Mouse (Mus musculus): ENCODE results near the gene Thtpa. TPM values are rescaled to one million over a fixed set of nuclear protein-coding genes. Genes with fewer than 3 reads are reported as not detected.
A peak's percentile ranks its signal among the peaks of the same experiment; 100 is the strongest.

Gene Thtpa
- polyA plus RNA-seq, 1 experiment from 2014 or later = 55.2 TPM

DNA sequence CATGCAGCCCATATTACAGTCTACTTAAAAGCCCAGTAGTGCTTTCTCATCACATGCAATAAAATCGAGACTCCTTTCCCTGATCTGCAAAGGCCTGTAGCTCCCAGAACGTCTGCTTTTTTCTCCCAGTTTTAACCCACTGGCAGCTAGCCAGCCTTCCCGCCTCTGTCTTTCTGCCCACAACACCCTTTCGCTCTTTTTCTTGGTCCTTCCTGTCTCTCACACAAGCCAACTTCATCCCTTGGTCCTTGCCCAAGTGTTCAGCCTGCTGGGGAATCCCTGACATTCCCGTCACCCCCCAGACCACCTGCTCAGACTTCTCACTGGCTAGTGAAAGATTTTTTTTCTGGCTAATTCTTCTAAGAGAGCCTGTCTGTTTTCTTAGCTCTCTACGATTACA lies 18.4 kb upstream of the Thtpa start:
- no peak for ATAC-seq
- Histone ChIP-seq H3K9ac (replicated peaks; ENCODE audit: low read depth, low read length) (no peak overlapping the region), H3K4me1 (replicated peaks; ENCODE audit: control insufficient read depth, insufficient read depth, low read length) (peaks cover 54% of the 10 kb centered on the region), H3K9me3 (ENCODE audit: control insufficient read depth, low read length) (no peaks in the 10 kb centered on the region), H3K36me3 (ENCODE audit: control insufficient read depth, insufficient read depth) (peaks cover 22% of the 10 kb centered on the region), H3K27ac (ENCODE audit: low read length) (peak overlapping the region; percentile 92), H3K27me3 (replicated peaks; ENCODE audit: control insufficient read depth, insufficient read depth, low read length) (no peaks in the 10 kb centered on the region), H3K4me3 (replicated peaks; ENCODE audit: low read length) (no peak overlapping the region), H3K4me2 (ENCODE audit: low read length) (no peak overlapping the region)
- 14% methylated on average over 6 of the region's 6 CpGs for WGBS

DNA sequence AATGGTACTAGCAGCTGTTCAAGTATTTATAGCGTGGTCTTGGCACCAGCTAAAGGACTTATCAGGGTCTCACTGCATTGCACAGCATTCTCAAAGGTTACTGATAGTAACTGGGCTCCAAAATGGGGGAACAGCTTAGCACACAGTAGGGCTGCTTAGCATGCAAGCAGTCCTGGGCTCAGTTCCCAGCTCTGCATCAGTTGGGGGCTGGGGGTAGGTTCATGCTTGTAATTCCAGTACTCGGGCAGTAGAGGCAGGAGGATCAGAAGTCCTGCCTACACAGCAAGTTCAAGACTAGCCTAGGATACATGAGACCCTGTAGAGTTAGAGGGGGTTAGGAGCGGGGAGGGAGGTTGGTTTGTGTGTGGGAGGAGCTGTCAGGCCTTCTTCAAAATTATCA lies 17.6 kb upstream of the Thtpa start:
- no peak overlapping the region for H3K4me3 ChIP-seq (replicated peaks; ENCODE audit: low read length)
- no peak overlapping the region for H3K4me2 ChIP-seq (ENCODE audit: low read length)
- H3K27me3 ChIP-seq (replicated peaks; ENCODE audit: control insufficient read depth, insufficient read depth, low read length) = no peaks in the 10 kb centered on the region
- ATAC-seq = no peak
- H3K9me3 ChIP-seq (ENCODE audit: control insufficient read depth, low read length) = no peaks in the 10 kb centered on the region
- H3K9ac ChIP-seq (replicated peaks; ENCODE audit: low read depth, low read length) = no peak overlapping the region
- peak overlapping the region; percentile 92 for H3K27ac ChIP-seq (ENCODE audit: low read length)
- peaks cover 22% of the 10 kb centered on the region for H3K36me3 ChIP-seq (ENCODE audit: control insufficient read depth, insufficient read depth)
- peaks cover 55% of the 10 kb centered on the region for H3K4me1 ChIP-seq (replicated peaks; ENCODE audit: control insufficient read depth, insufficient read depth, low read length)
- 72% methylated on average over 3 of the region's 3 CpGs for WGBS

DNA sequence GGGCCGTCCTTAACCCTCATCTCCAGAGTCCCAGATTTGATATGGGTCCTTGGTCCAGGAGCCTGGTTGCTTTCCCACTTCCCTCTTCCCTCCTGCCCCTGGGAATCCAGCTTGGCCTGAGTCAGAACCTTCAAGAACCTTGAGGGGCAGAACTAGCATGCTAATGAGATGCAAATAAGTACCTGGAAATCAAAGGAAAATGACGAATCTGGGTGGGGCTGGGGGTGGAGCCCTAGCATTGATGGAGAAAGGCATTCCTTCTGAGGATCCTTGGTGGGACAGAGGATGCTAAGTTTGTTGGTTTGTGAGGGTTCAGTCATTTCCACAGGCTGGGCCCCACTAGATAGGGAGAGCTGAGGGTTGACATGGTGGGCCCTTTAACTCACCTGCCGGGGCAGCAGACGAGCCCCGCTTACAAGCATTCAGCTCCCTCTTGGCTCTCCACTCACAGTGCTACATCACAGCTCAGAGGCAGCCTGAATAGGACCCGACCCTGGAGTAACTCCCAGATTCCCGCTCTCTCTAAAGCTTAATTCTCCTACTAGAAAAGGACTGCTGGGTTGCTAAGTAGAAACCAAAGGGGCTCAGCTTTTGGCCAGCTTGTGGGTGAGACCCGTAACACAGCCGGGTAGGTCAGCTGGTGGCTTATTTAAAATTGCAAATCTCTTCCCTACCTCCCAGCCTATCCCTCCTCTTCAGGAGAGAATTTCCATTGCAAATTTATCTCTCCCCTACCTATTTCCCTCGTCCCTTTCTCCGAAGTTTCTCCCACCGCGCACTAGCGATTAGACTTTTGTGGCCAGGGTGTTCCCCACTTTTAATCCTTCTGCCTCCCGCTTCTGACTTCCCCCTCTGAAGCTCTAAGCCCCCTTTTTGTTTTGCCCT lies 16.9 kb upstream of the Thtpa start:
- H3K27ac ChIP-seq (ENCODE audit: low read length) = peak overlapping the region; percentile 92
- no peak overlapping the region for H3K4me3 ChIP-seq (replicated peaks; ENCODE audit: low read length)
- 10% methylated on average over 15 of the region's 15 CpGs for WGBS
- H3K4me2 ChIP-seq (ENCODE audit: low read length) = peak overlapping the region; percentile 18; the same call in 1 of the 2 replicates
- no peaks in the 10 kb centered on the region for H3K27me3 ChIP-seq (replicated peaks; ENCODE audit: control insufficient read depth, insufficient read depth, low read length)
- peak; percentile 53 for ATAC-seq
- H3K9me3 ChIP-seq (ENCODE audit: control insufficient read depth, low read length) = no peaks in the 10 kb centered on the region
- H3K4me1 ChIP-seq (replicated peaks; ENCODE audit: control insufficient read depth, insufficient read depth, low read length) = peaks cover 51% of the 10 kb centered on the region
- peak overlapping the region; percentile 45; the same call in 1 of the 2 replicates for H3K9ac ChIP-seq (replicated peaks; ENCODE audit: low read depth, low read length)
- peaks cover 19% of the 10 kb centered on the region for H3K36me3 ChIP-seq (ENCODE audit: control insufficient read depth, insufficient read depth)

DNA sequence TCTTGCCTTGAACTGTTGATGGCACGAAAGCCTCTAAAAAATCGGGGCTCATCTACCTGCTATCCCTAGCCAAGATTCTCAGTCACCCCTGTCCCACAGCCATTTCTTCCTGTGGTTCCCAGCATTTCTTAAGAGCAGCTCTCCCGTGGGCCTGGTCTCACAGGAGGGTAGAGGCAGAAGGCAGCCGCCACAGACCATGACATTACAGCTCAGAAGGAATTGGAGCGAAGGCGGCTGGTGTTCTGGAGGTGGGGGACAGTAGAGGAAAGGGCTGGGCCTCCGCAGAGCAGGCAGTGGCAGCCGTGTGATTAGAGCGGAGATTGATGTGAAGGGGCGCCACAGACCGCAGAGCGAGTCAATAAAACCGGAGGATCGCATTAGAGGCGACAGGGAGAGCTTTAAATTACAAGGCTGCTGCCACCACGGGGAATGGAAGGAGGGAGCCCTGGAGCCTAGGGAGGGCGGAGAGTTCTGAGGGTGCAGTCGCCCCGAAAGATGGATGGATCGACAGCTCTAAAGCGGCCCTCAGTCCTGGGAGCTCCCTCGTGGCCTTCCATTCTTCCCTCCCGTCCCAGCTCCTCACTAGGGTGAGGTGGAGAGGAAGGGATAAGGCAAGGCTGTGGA lies 16.1 kb upstream of the Thtpa start:
- Histone ChIP-seq H3K4me3 (replicated peaks; ENCODE audit: low read length) (no peak overlapping the region), H3K9me3 (ENCODE audit: control insufficient read depth, low read length) (no peaks in the 10 kb centered on the region), H3K4me1 (replicated peaks; ENCODE audit: control insufficient read depth, insufficient read depth, low read length) (peaks cover 50% of the 10 kb centered on the region)

DNA sequence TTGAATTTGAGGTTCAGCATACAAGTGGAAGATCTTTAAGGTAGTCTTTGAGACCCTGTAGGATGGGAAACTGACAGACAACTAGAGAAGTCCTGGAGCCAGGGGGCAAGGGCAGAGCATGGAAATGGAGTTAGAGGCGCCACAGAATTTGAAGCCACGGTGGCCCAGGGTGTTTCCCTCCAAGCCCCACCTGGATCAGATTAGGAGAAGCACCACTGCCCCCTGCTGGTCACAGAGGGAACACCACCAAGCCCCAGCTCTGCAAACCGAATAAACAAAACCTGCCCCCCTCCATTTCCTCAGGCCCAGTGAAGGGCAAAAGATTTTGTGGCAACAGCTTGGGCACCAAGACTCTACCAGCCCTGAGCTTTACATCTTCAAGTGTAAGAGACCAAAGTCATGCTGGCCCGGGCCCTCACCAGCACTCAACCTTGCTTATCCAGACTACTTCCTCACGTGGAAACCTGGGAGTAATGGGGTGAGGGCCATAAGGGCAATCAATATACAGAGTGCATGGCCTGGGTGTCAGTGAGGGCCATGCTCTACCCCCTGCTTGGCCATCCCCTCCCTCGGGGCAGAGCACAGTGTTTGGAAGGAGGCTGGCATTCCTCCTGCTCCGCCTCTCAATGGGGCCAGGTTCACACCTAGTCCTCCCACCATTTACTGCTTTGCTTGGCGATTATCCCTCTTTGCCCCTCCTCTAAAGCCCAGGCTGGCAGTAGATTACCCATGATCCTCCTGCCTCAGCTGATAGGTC lies 15.2 kb upstream of the Thtpa start:
- peaks cover 50% of the 10 kb centered on the region for H3K4me1 ChIP-seq (replicated peaks; ENCODE audit: control insufficient read depth, insufficient read depth, low read length)
- WGBS = 16% methylated on average over 8 of the region's 8 CpGs
- no peaks in the 10 kb centered on the region for H3K9me3 ChIP-seq (ENCODE audit: control insufficient read depth, low read length)
- H3K36me3 ChIP-seq (ENCODE audit: control insufficient read depth, insufficient read depth) = peaks cover 9% of the 10 kb centered on the region
- H3K27me3 ChIP-seq (replicated peaks; ENCODE audit: control insufficient read depth, insufficient read depth, low read length) = no peaks in the 10 kb centered on the region
- no peak overlapping the region for H3K4me3 ChIP-seq (replicated peaks; ENCODE audit: low read length)
- H3K9ac ChIP-seq (replicated peaks; ENCODE audit: low read depth, low read length) = peak overlapping the region; percentile 45; the same call in 1 of the 2 replicates
- ATAC-seq = peak; percentile 29
- H3K27ac ChIP-seq (ENCODE audit: low read length) = peak overlapping the region; percentile 92
- H3K4me2 ChIP-seq (ENCODE audit: low read length) = peak overlapping the region; percentile 18; the same call in 1 of the 2 replicates

More for the DNA sequence above, 16.1 kb upstream of the Thtpa start:
- Histone ChIP-seq H3K9ac (replicated peaks; ENCODE audit: low read depth, low read length) (peak overlapping the region; percentile 45), H3K27me3 (replicated peaks; ENCODE audit: control insufficient read depth, insufficient read depth, low read length) (no peaks in the 10 kb centered on the region), H3K4me2 (ENCODE audit: low read length) (peak overlapping the region; percentile 18), H3K36me3 (ENCODE audit: control insufficient read depth, insufficient read depth) (peaks cover 16% of the 10 kb centered on the region), H3K27ac (ENCODE audit: low read length) (peak overlapping the region; percentile 92)
- WGBS = 5% methylated on average over 23 of the region's 23 CpGs
- ATAC-seq = peak; percentile 29

DNA sequence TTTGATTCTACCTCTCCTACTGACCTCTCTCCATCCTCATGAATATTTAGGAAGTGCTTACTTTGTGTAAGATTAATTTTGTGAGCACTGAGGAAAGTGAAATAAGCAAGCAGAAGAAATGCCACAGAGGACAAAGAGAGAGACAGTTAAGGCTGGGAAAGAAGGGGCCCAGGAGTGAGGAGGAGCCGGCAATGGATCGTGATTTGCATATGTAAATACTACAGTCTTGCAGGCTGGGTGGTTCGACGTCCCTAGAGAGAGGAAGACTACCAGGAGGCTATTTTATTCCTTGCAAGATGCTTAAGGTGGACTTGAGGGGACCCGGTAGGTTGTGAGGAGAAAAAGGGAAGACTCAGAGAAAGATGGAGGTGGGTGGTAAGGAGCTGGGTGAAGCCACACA lies 13.5 kb upstream of the Thtpa start:
- Histone ChIP-seq H3K27me3 (replicated peaks; ENCODE audit: control insufficient read depth, insufficient read depth, low read length) (no peaks in the 10 kb centered on the region), H3K9ac (replicated peaks; ENCODE audit: low read depth, low read length) (no peak overlapping the region), H3K9me3 (ENCODE audit: control insufficient read depth, low read length) (no peaks in the 10 kb centered on the region), H3K4me1 (replicated peaks; ENCODE audit: control insufficient read depth, insufficient read depth, low read length) (peaks cover 57% of the 10 kb centered on the region), H3K27ac (ENCODE audit: low read length) (peak overlapping the region; percentile 30; the same call in 1 of the 2 replicates), H3K36me3 (ENCODE audit: control insufficient read depth, insufficient read depth) (no peaks in the 10 kb centered on the region), H3K4me3 (replicated peaks; ENCODE audit: low read length) (no peak overlapping the region), H3K4me2 (ENCODE audit: low read length) (no peak overlapping the region)
- no peak for ATAC-seq
- 26% methylated on average over 5 of the region's 5 CpGs for WGBS

DNA sequence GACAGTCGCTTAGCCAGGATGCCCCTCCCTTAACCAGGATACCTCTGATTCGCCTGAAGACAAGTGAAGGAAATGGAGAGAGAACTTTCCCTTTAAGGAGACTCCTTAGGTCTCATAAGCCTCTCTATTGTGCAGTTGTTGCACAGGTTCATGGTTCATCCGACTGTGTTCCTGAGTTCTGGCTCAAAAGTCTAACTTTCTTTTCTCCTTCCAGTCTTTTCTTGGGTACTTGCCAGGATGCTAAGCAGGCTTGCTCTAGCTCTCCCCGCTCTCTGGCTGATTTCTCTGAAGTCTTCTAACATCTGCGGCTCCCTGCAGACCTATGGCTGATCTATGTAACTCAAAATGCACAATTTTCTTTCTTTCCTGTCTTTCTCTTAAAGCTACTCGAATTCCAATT lies 11.1 kb upstream of the Thtpa start:
- Histone ChIP-seq H3K9ac (replicated peaks; ENCODE audit: low read depth, low read length) (no peak overlapping the region), H3K4me1 (replicated peaks; ENCODE audit: control insufficient read depth, insufficient read depth, low read length) (peaks cover 45% of the 10 kb centered on the region), H3K9me3 (ENCODE audit: control insufficient read depth, low read length) (no peaks in the 10 kb centered on the region), H3K4me2 (ENCODE audit: low read length) (no peak overlapping the region), H3K36me3 (ENCODE audit: control insufficient read depth, insufficient read depth) (no peaks in the 10 kb centered on the region), H3K27me3 (replicated peaks; ENCODE audit: control insufficient read depth, insufficient read depth, low read length) (no peaks in the 10 kb centered on the region), H3K27ac (ENCODE audit: low read length) (0 out of 2 replicates have a peak overlapping the region, but pooled peaks have one; percentile 4), H3K4me3 (replicated peaks; ENCODE audit: low read length) (no peak overlapping the region)
- 64% methylated on average over 6 of the region's 6 CpGs for WGBS
- ATAC-seq = no peak

DNA sequence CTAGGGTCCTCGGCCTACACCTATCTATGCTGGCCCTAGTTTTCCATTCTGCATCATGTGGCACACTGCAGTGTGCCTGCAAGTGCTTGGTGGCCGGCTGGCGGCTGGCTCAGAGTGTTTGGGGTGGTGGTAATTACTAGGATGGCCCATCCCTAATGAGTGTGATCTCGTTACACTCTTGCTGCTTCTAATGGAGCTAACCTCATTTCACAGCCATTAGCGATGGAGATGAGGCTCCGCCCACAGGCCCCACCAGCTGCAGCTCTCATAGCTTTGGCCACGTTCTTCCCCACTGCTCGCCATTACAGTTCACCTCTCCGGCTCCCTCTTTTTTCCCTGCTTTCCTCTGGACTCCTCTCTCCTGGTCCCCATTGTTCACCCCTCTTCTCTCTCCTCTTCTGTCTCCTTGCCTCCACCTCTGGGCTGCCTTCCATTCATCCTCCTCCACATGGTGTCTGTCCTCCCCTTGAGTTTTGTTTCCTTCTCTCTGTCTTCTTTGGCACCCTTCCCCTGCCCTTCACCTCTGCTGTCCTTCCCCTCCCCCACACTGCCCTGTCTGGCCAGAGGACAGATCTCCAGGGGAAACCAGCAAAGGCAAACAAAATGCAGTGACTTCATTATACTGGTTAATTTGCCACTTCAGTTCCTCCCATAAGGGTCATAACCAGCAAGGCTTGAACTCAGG lies 9.1 kb upstream of the Thtpa start:
- Histone ChIP-seq H3K4me2 (ENCODE audit: low read length) (no peak overlapping the region), H3K36me3 (ENCODE audit: control insufficient read depth, insufficient read depth) (no peaks in the 10 kb centered on the region), H3K4me1 (replicated peaks; ENCODE audit: control insufficient read depth, insufficient read depth, low read length) (peaks cover 49% of the 10 kb centered on the region), H3K27ac (ENCODE audit: low read length) (peak overlapping the region; percentile 62), H3K4me3 (replicated peaks; ENCODE audit: low read length) (no peak overlapping the region), H3K9me3 (ENCODE audit: control insufficient read depth, low read length) (no peaks in the 10 kb centered on the region), H3K27me3 (replicated peaks; ENCODE audit: control insufficient read depth, insufficient read depth, low read length) (no peaks in the 10 kb centered on the region), H3K9ac (replicated peaks; ENCODE audit: low read depth, low read length) (peak overlapping the region; percentile 10; the same call in 1 of the 2 replicates)
- peak; percentile 37 for ATAC-seq
- 23% methylated on average over 9 of the region's 9 CpGs for WGBS

Data from forebrain, embryonic 16.5 days (tissue).